Mouse (Mus musculus) c-Kit-positive CD71-negative TER-119-negative erythroid progenitor cells, embryonic 14.5 days (primary cell): Measurements from ENCODE around the gene Large2.
"Not testable (repeated sequence)": the region's sequence is repeated elsewhere in the genome, so short reads cannot be mapped to it uniquely, and the experiment has no call there.

Experiments used
- DNase-seq: peaks from one replicate; pipeline ENCODE4 v3.0.0-alpha.2; 2013; ENCODE audit warnings: low read depth

The Large2 gene

DNA sequence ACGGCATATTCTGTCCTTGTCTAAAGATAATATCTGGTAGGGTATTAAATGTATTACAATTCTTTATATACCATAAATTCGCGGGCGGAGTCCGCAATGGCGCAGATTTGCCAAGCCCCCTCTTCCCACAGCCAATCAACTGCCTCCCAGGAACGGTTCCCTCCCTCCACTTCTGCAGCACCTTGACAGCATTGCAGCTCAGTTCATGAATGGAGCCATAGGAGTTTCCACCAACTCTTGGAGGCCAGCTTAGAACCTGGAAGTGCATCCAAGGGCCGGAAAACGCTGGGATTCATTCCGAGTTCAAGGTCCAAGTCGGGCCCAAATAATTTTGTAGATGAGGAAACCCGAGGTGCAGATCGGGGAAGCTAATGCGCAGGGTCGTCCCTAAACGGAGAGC is at the start of gene Large2, which contains the start of gene Pex16:
Gene Large2 (minus strand): TSS at position 356 of the 400 bp plus-strand sequence.
Gene Pex16 (plus strand): TSS at position 163 of the 400 bp plus-strand sequence.
- no peak for DNase-seq

DNA sequence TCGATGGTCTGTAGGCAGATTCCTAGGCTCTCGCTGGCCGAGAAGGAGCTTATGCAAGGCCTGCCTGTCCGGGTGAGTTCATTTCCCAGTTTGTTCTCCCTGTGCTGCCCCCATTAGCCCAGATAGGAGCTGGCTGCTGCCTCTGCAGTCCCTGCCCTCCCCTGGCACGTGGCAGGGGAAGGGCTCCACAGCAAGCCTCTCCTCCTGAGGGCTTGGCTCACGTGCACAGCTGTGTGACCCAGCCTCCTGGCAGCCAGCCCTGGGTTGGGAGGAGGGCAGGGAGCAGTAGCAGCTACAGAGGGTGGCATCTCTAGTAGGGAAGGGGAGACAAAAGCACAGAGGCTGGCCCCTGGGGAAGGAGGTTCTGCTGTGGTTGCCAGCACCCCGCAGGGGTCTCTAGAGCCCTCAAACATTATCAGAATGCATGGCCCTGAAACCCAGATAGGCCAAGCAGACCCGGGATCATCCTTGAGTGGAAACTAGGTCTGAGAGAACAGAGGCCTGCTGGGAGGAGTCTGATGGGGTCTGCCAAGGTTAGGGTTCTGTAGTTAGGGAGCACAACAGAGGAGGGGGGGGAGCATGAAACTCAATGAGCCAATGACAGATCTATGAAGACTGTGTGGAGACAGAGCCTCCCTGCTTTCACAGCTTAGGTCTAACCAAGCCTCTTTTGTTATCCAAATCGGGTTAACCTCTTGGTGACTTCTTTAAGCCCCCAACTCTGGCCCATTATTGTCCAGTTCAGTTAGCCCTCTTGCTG is 49.2 kb upstream of the Large2 start:
- DNase-seq, result no peak

DNA sequence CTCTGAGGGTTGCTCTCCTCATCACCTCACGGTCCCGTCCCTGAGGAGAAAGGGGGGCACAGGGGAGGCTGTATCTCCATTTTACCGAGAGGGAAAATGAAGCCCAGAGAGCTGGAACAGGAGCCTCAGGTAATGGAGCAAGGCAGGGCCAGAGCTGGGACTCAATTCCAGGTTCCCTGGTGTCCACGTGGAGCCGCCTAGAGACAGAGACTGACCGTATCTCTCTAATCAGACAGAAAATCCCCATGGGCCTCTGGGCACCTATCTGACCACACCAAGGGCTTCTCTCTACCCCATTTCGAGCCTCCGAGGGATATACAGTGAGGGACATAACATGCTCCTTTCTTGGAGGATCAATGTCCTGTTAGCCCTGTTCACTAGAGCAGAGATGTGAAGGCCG is 48.5 kb upstream of the Large2 start:
- no peak for DNase-seq

- DNase-seq, result no peak
Observed at GRCm38 (mm10) chr2:92422388-92423135, 47.9 kb upstream of the Large2 start.

DNA sequence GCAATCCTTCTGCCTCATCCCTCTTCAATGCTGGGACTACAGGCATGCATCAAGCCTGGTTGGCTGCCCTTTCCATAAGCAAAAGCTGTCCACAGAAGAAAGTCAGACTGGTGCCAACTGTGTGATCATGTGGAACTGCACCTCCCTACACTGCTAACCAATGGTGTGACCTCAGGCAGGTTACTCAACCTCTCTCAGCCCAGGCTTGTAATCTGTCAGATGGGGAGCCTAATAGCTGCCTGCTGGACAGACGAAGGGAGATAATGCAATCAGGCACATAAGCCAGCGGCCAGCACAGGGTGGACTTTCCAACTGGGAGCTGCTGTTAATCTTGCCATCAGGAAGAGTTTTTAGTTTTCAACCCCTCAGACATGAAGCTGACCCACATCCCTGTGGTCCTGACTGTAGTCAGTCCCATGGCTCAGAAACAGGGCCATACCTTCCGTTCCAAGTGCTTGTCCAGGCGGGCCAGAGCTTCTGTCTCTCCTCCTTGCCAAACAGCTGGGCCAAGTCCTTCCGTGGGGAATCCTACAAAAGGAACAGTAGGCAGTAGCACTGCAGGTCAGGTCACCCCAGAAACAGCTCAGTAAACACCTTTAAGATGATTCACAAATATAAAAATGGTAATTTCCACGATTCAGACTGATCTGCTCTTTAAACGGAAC is 47.2 kb upstream of the Large2 start:
- DNase-seq, result no peak

- no peak for DNase-seq
Observed at GRCm38 (mm10) chr2:92411705-92412104, 37.0 kb upstream of the Large2 start.

DNA sequence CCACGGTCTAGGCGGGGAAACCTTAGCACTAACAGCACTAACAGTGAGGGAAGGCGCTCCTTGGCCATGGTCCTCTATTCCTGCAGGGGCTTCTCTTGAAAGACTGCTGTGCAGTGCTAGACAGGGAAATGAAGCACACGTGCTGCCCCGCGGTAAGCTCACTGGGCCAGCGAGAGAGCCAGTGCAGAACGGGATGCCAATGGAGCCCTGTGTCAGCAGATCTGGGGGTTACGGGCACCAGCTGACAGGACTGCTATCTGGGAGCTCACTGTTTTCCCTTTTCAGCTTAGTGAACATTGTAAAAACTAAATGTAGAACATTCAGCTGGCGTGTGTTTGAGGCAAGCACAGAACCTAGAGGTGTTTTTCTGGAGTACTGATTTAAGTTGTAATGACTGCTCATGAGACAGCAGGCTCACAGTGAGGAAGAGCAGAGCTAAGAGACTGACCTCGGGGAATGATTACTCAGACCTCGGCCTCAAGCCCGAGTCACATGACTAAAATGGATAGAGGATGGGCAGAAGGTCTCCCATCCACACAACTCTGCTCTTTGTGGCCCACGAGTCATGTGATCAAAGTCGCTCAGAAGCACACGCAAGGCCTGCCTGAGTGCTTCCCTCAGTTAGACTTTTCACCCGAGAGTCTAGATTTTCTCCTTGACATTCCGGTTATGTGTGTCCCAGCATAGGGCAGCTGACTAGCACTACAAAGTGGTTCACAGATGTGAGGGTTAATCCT is 33.8 kb upstream of the Large2 start:
- DNase-seq, result no peak

GRCm38 (mm10) chr2:92405687-92406086 is 31.0 kb upstream of the Large2 start:
- DNase-seq, result no peak

DNA sequence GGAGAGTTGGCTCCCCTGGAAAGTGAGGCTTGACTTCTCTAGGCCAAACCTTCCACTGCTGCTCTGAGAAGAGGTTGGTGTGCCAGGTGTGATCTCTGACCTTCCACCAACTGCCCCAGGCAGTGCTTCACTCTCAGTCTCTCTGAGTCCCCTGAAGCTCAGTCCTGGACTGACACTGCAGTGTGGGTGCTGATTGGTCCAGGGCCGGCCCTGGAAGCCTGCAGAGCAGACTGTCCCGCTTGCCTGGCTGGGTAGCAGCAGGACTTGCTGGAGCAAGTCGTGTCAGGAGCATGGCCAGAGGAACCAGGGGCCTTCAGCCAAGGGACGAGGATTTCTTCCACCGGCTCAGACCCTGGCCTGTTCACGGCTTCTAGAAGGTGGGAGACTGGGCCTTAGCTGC is 30.1 kb upstream of the Large2 start:
- no peak for DNase-seq

DNA sequence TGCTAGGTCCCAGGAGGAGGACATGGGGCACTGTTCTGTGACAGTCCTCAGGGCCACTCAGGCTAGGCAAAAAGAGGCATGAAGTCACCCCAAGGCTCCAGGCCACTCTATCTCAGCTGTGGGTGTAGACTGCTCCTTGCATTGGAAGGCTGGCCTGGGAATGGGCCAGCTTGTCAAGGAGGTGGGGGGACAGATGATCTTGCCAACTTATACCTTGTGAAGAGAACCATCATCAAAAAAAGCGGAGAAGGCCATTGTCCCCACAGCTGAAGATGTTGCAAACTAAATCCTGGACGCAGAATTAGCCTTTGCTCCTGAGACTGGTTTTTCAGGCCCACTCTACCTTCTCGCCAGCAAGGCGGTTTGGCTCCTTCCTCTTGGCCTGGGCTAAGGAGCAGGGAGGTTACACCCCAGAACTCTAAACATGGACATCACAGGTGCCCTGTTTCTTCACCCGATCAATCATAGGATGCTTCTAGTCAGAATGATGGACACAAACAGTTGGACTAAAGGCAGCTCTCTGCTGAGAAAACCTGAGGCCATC is 29.2 kb upstream of the Large2 start:
- DNase-seq, result no peak

GRCm38 (mm10) chr2:92402591-92403326 is 28.1 kb upstream of the Large2 start:
- no peak for DNase-seq

- DNase-seq, result no peak
Observed at GRCm38 (mm10) chr2:92401091-92401561, 26.5 kb upstream of the Large2 start, which contains the start of gene Mapk8ip1. Gene Mapk8ip1 (minus strand): TSS chr2:92401263.

DNA sequence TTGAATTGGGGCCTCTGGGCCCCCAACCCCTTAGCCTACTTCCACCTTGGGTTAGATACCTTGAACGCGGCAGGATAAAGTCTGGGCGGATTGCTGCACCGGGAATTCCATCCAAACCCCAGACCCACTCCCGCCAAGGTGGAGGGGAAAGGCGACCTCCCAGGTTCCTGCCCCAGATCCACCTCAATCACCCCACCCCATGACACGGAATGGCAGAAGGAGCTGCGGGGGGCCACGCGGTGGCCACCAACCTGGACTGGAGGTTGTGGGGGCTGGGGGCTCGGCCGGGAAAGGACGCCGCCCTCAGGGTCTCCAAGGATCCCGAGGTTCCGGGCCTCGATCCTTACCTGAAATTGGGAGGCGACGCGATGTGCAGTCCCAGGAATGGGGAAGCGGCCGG is 26.0 kb upstream of the Large2 start:
- no peak for DNase-seq

DNA sequence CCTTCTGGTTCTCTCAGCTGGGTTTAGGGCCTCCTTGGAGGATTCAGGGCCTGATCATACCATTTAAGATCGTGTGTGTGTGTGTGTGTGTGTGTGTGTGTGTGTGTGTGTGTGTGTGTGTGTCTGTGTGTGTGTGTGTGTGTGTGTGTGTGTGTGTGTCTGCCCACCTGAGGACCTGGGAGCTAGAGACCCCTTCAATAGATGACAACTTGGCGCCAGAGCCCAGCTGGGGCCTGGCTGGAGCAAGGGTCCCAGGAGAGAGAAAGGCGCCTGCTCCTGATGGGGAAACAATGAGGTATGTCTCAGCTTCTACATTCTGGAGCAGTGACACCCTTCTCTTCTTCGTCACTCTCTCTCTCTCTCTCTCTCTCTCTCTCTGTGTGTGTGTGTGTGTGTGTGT is 25.2 kb upstream of the Large2 start:
- not testable (repeated sequence) for DNase-seq

GRCm38 (mm10) chr2:92397436-92397835 is 22.8 kb upstream of the Large2 start:
- DNase-seq, result no peak

- DNase-seq, result no peak
Observed at GRCm38 (mm10) chr2:92395535-92395934, 20.9 kb upstream of the Large2 start.

DNA sequence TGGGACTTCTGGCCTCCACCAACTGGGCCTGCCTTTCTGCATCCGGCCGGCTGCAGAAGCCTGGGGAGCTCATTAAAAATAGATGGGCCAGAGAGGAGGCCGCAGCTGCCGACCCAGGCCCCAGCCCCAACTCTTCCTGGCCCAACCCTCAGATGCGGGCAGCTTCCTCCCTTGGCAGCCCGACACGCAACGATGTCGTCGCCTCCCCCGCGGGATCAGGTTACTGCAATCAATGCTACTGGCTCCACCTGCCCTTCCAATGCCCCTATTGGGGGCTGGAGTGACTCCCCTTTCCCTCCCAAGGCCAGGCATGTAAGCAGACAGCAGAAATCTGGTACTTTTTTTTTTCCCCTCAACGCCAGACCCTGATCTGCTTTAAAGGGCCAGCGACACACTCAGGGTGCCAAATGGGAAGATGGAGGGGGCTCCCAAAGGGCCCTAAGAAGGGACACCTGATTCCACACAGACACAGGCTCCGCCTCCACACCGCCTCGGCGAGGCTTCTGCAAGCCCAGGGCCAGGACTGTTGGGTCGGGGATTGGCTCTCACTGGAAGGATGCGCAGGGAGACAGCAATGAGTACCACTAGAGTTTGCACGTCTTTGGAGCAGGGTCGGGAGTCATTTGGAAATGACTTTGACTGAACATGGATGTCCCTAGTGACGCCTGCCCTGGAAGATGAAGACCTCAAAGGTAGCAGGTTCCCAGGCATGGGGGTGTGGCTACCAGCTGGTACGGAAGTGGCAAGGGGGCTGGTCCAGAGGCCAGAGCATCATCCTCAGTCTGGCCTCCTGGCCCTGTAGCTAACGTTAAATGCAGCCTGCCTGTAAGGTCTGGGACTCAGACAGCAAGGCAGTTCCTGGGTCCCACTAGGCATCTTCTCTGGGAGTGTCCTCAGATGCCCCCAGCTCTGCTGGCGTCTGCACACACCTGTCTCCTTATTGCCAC is 17.9 kb upstream of the Large2 start:
- no peak for DNase-seq

- no peak for DNase-seq
Observed at GRCm38 (mm10) chr2:92391703-92392317, 17.1 kb upstream of the Large2 start.

- no peak for DNase-seq
Observed at GRCm38 (mm10) chr2:92391116-92391515, 16.4 kb upstream of the Large2 start.
